Mouse (Mus musculus) liver, adult 2 months (tissue): ENCODE measurements at regions not wholly inside any gene's neighbourhood (a gene's known extent, or its start where the extent isn't known, plus 50 kb on each side); places are given as distances from the start of the nearest gene placed in this dataset.

Experiments
- CTCF ChIP-seq: fragments of 200-500 bp; IDR thresholded peaks from 2 replicates; pipeline ENCODE4 v1.5.1; 2011; ENCODE audit warnings: low read depth, low read length, control low read depth
- POLR2A ChIP-seq: fragments of 200-500 bp; IDR thresholded peaks from 2 replicates; pipeline ENCODE4 v1.6.1; 2011; ENCODE audit warnings: low read length, control low read depth; ENCODE audit not compliant: insufficient read depth; ENCODE audit errors: extremely low read depth

DNA sequence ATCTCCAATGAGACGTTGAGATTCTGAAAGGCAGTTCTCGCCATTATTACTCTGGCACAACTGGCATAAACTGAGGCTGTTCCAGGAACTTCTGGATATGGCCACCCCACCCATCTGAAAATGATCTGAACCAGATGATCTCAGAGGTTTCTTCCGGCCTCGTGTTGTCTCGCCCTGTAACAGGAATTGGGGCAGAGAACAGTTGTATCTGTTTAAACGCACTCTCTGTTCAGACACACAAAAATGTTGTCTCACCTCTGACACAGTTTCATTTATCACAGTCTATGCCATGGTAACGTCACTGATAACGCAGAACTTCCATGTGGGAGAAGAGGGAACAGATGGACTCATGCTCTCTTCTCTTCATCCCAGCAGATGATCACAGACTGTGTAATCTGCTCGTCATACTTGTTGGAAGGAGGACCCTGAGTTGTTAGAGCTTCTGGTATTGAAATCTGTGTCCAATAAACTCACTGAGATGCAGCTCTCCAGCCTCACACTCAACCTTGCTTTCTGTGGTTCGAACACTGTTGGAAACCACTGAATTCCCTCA is 63.9 kb upstream of the Sv2b start:
- TF ChIP-seq CTCF, result no peak
- TF ChIP-seq POLR2A, result no peak
